Mouse (Mus musculus) cerebellum, adult 11-12 months (tissue): ENCODE measurements around the gene Caln1.
"Not testable (repeated sequence)": the region's sequence is repeated elsewhere in the genome, so short reads cannot be mapped to it uniquely, and the experiment has no call there.

Experiments
- DNase-seq: peaks from one replicate; pipeline ENCODE4 v3.0.0; 2022

Caln1 gene

DNA sequence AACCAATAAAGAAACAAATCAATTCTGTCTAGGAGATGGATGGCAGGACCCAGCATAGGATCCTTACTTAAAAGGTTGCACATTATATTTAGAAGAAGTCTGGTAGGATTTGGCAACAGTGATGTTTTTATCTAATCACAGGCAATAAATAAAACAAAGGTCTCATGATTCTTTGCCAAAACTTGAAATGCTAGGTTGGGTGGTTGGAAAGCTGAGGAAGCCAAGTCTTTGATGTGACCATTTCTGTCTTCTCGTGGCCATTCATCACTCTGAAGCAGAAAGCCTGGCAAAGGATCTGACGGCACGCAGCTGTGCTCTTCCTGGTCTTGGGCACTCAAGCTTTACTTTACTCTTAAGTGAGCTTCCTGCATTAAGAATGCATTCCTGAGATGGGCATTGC lies 193.9 kb downstream of the Caln1 start:
- no peak for DNase-seq

DNA sequence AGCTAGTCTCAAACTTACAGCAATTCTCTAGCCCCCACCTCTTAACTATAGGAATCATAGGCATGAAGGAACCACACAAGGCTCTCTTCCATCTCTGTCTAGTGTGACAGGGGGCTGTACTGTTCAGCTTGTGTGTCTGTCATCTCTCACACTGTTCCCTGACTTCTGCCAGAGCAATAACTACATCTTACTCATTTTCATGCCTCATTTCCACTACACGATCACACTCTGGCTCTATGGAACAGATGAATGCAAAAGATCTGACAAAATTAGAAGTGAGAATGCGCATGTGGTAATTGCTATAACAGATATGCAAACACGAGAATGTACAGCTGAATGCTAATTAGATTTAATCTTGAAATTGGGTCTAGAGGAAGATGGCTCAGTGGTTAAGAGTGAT lies 196.7 kb downstream of the Caln1 start:
- DNase-seq = no peak

DNA sequence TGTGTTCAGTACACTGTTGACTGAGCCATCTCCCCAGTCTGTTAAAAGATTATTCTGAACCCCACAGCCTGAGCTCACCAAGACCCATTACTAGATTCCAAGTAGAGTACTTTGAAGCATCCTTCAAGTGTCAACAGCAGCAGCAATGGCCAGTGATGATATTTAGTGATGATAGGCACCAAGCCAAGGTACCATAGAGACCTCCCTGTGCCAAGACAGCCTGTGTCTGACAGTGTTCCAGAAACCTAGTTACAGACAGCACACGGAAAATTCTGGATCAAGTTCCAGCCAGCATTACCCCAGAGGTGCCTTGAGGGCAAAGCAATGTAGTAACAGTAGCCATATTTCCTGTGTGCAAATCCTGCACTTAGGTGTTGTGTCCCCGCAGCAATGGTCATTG lies 208.3 kb downstream of the Caln1 start:
- peak; percentile 37 for DNase-seq

DNA sequence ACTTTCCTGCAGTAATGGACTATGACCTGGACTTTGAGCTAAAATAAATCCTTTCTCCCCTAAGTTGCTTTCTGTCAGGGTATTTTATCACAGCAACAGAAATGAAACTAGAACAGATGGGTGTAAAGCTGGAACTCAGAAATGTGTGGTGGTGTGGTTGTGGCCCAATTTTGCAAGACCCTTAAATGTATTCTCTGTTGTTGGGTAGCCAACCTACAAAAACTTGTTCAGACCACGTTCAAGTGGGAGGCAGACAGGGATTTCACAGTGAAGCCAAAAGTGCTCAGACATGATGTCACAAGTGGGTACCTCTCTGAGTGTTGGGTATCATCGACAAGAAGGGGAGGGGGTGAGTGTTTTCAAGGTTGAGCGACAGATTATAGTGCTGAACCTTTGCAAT lies 214.8 kb downstream of the Caln1 start:
- no peak for DNase-seq

DNA sequence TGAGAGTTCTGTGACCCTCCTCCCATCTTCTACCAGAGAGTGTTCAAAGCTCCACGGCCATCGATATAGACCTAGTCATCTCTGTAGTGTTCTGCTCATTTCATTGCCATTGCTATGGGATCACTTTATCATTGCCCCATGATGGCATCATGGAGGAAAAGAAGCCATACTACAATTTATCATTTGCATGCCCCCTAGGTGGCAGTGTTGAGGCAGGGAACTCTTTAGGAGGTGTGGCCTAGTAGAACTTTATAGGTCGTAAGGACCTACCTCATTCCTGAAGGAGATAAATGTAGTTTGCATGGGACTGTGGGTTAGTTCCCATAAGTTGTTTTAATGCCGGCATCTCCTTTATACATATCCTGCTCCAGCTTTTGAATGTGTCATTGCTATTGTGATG lies 217.0 kb downstream of the Caln1 start:
- no peak for DNase-seq

DNA sequence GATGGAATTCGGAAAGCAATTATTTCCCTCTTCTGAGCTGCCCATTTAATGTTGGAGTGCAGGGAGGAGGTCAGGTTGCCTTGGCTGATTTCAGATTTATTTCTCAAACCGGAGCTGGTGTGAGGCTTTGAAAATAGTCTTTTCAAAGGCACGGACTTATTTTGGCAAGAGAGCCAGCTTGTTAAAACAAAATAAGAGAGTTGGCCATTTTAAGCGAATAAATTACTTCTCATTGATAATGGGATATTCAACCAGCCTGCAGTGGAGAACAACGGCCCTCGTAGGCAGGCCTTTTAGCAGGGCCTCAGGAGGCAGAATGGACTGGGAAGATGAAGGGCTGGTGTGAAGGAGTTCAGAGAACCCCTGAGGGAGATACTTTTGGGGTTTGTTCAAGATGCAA lies 227.3 kb downstream of the Caln1 start:
- DNase-seq = no peak

DNA sequence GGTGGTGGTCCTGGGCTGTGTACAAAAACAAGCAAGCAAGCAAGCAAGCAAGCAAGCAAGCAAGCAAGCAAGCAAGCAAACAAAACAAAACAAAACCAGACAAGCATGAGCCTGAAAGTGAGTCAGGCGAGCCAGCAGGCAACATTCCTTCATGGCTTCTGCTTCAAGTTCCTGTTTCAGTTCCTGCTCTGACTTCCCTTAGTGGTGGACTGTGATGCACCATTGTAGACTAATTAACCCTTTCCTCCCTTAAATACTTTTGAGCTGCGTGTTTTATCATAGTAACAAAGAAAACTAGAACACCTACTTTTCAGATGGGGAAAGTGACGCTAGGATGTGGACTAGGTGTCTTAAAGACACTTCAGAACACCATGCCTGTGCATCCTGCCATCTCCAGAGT lies 244.4 kb downstream of the Caln1 start:
- no peak for DNase-seq

DNA sequence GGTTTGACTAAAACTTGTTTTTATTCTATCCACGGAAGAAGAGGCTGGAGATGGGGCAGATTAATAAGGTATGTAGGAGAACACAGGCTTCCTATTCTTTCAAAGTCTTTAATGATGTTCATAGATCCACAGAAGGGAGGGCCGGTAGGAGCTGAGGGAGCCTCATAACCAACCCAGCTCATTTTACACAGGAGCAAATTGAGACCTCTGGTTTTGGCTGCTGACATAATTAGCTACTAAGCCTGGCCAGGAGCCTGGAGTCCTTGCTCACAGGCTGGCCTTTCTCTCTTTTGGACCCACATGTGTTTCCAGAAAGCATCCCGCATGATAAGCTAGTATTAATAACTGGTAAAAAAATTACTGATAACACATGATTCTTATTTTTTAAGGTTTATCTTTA lies 245.0 kb downstream of the Caln1 start:
- peak; percentile 58 for DNase-seq

DNA sequence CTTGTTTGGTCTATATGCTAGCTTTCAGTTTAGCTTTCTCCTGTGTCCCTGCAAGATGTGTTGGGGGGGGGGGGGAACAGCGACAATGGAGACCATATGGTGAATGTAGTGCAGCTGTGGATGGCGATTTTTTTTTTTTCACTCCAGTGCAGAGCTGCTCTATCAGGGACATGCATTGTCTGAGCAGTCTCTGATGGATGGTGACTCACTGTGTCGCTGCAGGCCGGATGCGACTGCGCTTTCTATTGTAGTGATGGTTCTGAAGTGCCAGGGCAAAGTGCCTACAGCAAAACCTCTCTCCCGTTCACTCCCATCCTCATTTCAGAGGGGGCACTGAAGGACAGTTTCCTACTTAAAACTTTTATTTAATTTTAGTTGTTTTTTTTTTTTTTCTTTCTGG lies 250.8 kb downstream of the Caln1 start:
- DNase-seq = no peak

DNA sequence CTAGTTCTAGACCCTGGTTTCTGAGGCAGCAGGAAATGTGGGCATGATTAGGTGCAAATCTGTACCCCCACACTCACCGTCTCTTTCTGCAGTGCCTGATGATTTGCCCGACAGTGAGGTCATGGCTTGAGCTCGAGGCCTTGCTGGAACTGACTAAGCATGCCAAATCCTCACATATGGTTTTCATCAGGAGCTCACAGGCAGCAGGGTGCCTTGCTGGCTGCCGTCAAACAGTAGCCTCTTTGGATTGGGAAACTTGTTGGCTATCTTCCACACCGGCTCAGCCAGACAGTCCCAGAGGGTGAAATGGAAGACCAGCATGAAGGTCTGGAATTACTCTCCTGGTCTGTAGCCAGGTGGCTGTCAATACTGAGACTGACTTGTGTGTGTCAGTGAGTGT lies 254.0 kb downstream of the Caln1 start:
- DNase-seq = peak; percentile 94

DNA sequence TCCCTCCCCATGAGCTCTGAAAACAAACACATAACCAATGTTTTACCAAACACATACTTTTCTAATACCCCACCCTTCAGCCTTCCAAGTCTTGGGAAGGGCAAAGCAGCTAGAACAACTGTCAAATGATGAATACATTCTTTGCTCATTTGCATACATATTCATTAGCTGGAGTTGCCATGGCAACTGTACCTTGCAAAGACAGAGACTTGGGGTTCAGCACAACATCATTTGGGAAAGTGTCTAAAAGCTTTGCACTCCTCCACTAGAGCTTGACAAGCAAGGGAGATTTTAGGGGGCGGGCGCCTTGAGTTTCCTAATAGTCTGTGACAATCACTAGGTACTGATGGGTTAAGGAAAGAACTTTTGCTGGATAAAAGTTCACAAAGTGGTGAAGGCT lies 258.5 kb downstream of the Caln1 start:
- no peak for DNase-seq

DNA sequence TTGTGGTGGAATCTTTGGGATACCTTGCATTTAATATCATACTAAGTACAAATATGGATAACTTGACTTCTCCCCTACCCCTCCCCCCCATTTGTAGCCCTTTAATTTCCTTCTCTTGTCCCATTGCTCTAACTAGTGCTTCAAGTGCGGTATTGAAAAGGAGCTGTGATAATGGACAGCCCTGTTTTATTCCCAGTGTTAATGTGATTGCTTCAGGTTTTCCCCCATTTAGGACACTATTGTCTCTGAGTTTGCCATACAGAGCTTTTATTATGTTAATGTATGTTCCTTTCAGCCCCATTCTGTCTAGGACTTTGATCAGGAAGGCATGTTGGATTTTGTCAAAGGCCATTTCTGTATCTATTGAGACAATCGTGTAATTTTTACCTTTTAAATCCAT lies 266.1 kb downstream of the Caln1 start:
- no peak for DNase-seq

DNA sequence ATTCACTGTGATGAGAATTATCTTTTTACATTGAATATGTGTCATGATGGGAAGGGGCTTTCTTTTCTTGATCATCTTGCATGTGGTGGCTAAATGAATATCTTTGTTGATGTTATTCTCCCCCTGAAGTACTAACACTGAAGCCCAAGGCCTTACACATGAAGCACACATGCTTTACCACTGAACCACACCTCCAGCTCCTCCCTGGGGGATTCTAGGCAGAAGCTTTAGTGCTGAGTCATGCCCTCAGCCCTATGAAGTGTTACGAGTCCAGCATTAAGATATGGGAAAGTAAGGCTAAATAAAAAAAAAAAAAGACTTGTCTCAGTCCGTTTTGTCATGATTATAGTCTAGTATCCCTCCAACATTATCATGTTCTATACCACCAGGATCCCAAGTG lies 272.6 kb downstream of the Caln1 start:
- DNase-seq = no peak

DNA sequence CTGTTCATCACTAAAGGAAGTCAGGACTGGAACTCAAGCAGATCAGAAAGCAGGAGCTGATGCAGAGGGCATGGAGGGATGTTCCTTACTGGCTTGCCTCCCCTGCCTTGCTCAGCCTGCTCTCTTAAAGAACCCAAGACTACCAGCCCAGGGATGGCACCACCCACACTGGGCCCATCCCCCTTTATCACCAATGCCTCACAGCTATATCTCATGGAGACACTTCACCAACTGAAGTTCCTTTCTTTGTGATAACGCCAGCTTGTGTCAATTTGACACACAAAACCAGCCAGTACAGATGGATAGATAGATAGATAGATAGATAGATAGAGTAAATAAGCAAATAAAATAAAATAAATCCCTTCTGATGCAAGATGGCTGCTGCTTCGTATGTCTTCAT lies 276.9 kb downstream of the Caln1 start:
- DNase-seq = not testable (repeated sequence)

DNA sequence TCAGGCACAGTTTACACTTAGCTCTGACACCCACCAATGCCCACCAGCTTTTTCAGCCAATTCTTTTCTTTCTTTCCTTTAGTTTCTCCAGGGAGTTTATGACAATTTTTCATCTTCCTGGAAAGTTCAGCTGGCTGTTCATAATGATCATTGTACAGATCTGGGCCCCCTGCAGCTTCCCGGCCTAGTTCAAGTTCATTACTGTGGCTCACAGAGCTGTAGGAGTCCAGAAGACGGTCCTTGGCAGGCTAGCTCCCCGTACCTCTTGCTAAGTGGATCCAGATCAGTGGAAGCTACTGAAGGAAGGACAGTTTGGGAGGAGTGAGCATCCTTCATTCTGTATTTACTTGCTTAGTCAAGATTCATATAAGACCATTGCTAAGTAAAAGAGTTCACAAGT lies 288.9 kb downstream of the Caln1 start:
- peak; percentile 46 for DNase-seq

DNA sequence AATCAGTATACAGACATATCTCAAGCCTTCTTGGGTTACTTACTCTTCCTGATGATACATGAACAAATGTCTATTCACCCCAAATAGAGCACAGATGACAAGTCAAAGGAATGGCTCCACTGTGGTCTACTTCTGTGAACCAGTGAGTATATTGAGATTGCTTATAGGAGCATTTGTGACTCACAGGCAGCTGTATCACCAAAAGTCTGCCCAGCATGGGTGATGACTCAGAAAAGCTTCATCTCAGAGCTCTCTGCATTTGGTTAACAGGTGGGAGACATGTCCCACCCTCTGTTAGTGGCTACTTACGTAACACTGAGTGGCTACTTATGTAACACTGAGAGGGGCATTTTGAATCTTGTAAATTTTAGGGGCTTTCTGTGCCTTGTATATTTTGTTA lies 296.8 kb downstream of the Caln1 start:
- DNase-seq = no peak

DNA sequence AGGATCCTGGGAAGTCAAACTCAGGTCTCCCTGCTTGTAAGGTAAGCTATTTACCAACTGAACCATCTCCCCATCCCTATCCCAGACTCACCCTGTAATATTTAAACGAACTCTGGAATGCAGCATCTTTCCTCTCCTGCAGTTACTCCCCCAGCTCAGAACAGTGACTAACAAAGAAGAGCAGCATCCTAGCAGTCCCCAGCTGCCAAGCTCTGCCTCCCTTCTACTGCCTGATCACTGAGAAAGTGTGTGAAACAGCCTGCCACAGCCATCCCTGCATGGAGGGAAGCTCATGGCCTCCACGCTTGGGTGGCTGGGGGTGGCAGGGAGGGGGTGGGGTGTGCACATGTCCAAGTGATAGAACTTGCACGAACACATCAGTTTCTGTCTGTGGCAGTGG lies 303.3 kb downstream of the Caln1 start:
- no peak for DNase-seq

DNA sequence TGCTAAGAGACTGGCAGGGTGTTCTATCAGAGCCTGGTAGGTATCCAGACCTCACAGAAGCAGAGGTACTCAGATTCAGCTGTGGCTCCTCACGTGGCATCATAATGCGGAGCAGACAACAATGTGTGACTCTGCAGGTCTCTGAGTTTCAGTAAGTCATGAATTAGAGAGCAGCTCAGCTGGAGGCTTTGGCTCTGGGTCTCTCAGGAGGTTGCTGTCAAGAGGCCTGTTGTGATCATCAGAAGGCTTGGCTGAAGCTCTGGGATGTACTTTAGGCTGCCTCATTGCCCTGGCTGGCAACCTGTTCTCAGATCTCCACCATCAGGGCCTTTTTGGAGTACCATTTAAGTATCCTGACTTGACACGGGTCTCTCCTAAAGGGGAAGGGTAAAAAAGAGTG lies 303.8 kb downstream of the Caln1 start:
- peak; percentile 73 for DNase-seq

DNA sequence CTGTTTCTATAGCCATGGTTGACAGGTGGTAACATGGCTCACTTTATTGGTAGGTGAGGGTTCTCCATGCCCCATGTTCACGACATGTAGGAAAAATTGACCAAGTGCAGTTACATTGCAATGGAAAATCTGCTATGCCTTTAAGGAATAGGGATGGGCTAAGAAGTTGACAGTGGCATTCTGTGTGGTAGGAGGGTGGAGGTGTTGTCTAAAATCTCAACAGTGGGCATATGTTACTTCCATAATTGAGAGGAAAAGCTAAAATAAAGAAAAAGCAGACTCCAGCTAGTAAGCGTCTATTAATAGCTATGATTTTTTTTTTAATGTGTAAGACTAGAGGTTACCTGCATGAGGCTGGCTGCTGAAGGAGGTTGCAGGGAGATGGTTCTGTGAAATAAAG lies 308.6 kb downstream of the Caln1 start:
- DNase-seq = no peak

DNA sequence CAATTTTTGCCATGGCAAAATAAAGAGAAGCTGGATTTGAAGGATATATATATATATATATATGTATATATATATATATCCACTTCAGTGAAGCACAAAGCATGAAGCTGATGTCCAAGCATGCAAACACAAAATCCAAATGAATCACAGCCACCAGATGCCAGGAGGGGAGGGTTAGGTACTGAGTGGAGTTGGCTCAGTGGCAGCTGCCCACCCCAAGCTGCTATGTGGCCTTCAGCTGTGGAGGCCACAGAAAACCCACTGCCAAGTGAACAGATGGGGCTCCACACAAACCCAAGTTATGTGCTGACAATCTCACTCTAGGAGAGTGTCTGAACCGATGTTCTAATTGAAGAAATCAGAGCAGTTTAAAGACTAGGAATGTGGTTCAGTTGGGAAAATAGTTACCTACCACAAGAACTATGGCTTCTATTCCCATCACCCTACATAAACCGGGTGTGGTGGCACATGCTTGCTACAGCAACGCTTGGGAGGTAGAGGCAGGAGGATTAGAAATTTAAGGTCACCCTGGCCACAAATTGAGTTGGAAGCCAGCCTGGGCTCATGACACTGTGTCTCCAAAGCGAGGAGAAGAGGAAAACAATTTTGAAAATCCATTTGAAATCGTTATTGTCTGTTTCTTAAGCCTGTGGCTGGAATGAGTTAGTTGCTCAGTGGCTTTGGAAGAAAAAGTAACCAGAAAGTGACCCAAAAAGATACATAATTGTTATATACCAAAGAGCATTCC lies 316.8 kb downstream of the Caln1 start:
- peak; percentile 85 for DNase-seq

DNA sequence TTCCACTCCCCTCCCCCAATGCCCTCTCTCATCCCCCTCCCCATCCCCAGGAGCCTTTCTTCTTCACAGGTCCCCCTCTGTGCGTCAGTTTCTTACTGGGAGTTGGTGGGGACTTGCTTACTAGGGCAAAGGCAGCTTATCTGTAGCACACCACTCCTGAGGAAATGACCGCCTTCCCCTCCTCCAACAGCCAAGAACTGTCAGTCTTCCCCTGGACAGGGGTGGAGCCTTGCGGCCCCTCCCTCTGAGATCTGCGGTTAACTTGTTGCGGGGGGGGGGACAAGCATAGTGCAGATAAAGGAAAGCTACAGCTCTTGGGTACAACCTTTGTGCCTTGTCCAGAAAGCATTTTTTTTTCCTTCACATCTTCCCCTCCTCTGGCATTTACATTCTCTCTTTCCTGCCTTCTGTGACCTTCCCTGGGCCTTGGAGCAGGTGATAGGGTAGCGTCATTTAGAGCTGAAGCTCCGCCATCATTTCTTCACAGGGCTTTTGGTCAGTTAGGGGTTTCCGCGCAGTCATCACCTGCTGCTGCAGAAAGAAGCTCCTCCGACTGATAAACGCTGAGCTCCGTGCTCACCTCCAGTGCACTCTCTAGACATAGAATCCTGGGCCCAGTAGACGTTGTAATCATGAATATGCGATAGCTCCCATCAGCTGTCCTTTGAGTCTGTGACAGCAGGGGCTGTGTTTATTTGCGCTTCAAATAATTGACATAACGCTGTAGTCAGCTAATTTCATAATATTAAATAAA lies 319.3 kb downstream of the Caln1 start:
- DNase-seq = no peak

DNA sequence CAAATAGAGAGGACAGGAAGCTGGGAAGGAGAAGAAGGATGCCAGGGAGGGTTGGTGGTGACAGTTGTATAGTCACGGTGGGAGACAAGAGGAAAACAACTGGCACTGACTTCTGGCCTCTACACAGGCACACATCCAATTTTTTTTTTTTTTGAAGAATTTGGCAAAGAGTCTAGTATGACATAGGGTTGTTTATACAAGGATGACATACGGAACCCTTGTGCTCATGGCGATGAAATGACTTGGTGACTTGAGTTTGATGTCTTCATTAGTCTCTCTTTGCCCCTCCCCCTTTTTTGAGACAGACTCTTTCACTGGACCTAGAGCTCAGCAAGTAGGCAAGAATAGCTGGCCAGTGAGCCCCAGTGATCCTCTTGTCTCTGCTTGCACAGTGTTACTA lies 322.1 kb downstream of the Caln1 start:
- no peak for DNase-seq

DNA sequence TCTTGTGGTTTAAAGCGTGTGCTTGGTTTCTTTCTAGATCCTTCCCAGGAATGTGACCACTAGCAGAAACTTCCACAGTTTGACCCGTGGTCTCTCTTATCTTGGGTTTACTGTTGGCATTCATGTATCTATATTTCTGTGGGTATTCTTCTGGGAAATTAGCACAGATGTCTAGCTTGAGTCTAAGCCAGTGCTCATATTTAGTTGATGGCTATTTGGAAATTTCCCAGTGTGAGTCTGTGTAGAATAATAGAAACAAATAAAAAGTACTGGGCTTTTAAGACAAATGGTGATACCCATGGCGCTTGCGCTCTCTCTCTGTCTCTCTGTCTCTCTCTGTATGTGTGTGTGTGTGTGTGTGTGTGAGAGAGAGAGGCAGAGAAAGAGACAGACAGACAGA lies 330.2 kb downstream of the Caln1 start:
- no peak for DNase-seq

DNA sequence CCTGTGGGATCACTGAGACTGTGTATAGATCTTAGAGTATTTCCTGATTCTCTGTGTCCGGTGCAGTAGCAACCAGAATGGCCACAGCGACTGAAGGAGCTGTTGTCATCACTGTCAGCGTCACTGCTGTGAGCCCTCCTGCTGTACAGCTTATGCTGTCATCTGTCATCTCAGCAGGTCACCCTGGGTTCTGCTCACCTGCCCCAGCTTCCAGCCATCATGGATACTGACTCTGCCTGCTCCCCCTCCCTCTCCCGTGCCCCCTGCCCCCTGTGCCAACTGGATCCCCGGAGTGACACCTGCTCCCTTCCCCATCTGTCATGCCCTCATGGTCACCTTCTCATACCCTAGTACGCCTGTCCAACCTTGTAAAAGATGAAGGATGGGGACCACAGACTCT lies 332.5 kb downstream of the Caln1 start:
- DNase-seq = peak; percentile 97

DNA sequence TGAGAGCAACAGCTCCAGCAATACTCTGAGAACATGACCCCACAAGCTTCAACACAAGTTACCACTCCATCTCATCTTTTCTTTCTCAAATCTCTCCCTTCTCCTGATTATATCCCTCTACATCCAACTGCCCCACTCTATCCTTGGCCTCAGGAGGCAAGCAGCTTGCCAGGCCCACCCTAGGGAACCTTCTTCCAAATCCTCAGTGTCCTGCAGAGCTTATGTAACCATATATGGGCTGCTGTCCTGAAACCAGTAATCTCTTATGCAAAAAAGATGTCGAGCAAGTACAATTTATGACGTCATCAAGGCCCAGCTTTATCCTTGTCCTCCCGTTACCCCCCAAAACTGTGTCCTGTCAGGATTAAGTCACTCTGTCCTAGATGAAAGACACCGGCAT lies 333.1 kb downstream of the Caln1 start:
- DNase-seq = peak; percentile 77
